Mouse (Mus musculus) stomach, embryonic 14.5 days (tissue): ENCODE data around the gene Ercc2. TPM values are rescaled to one million over a fixed set of nuclear protein-coding genes. Genes with fewer than 3 reads are reported as not detected.
A peak's percentile ranks its signal among the peaks of the same experiment; 100 is the strongest.

Experiments
- ATAC-seq: fragments of 200-750 bp; cut with Nextera tagmentation; 2 replicates; pipeline ENCODE4 v1.8.0; 2017; ENCODE audit warnings: low read depth, moderate TSS enrichment; ENCODE audit not compliant: insufficient number of reproducible peaks, insufficient read depth, low FRiP score
- H3K27ac ChIP-seq: fragments of 300-500 bp; sonication (generic); 2 replicates; pipeline ENCODE4 v1.5.1; 2014; ENCODE audit warnings: mild to moderate bottlenecking, low read length, moderate library complexity, mixed read lengths
- H3K27me3 ChIP-seq: fragments of 300-500 bp; sonication (generic); 2 replicates; pipeline ENCODE4 v1.6.1; 2014; ENCODE audit warnings: low read length, control low read depth, mixed read lengths; ENCODE audit not compliant: control insufficient read depth, insufficient read depth
- H3K36me3 ChIP-seq: fragments of 300-500 bp; sonication (generic); 2 replicates; pipeline ENCODE4 v1.6.1; 2014; ENCODE audit warnings: mild to moderate bottlenecking, control low read depth, low read length, moderate library complexity, mixed read lengths; ENCODE audit not compliant: control insufficient read depth, insufficient read depth
- H3K4me1 ChIP-seq: fragments of 300-500 bp; sonication (generic); 2 replicates; pipeline ENCODE4 v1.6.1; 2014; ENCODE audit warnings: low read length, control low read depth, mixed read lengths; ENCODE audit not compliant: control insufficient read depth, insufficient read depth
- H3K4me2 ChIP-seq: fragments of 300-500 bp; sonication (generic); replicated peaks from 2 replicates; pipeline ENCODE4 v1.6.1; 2014; ENCODE audit warnings: low read depth, low read length, control low read depth
- H3K4me3 ChIP-seq: fragments of 300-500 bp; sonication (generic); 2 replicates; pipeline ENCODE4 v1.5.1; 2014; ENCODE audit warnings: low read depth, low read length, control low read depth
- H3K9ac ChIP-seq: fragments of 300-500 bp; sonication (generic); replicated peaks from 2 replicates; pipeline ENCODE4 v1.6.1; 2014; ENCODE audit warnings: low read depth, mild to moderate bottlenecking, control low read depth, low read length, moderate library complexity, mixed read lengths
- H3K9me3 ChIP-seq: fragments of 300-500 bp; sonication (generic); 2 replicates; pipeline ENCODE4 v1.6.1; 2016; ENCODE audit warnings: low read depth, low read length, control low read depth; ENCODE audit not compliant: control insufficient read depth
- WGBS: fragments of 180-500 bp; shearing (Covaris S2); extraction: QIAGEN DNeasy Blood & Tissue Kit; methylation state at CpG from one replicate; pipeline ENCODE4 v1.1.7; 2014; 5-methylcytosine and 5-hydroxymethylcytosine counted together
- polyA plus RNA-seq: library from polyadenylated mRNA; unstranded; fragments of >200 nt; fragmentation: Nextera tagmentation; extraction: Ambion mirVana; gene quantifications from 2 replicates; pipeline ENCODE4 v1.2.1, GENCODE M21; 2014

Gene Ercc2
- polyA plus RNA-seq, 1 experiment from 2014 or later, result 8.8 TPM

GRCm38 (mm10) chr7:19409753-19410152, 27.9 kb downstream of the Ercc2 start:
- Histone ChIP-seq H3K27me3 (no peaks in the 10 kb centered on the region), H3K4me3 (no peak overlapping the region), H3K4me1 (no peaks in the 10 kb centered on the region), H3K27ac (no peak overlapping the region), H3K36me3 (no peaks in the 10 kb centered on the region), H3K9ac (no peak overlapping the region), H3K9me3 (0 out of 2 replicates have a peak, but pooled peaks cover 4% of the 10 kb centered on the region), H3K4me2 (no peak overlapping the region)
- no peak for ATAC-seq
- WGBS, result 49% methylated on average over 6 of the region's 6 CpGs

GRCm38 (mm10) chr7:19410766-19411344, 29.0 kb downstream of the Ercc2 start:
- Histone ChIP-seq H3K27me3 (no peaks in the 10 kb centered on the region), H3K27ac (no peak overlapping the region), H3K9me3 (0 out of 2 replicates have a peak, but pooled peaks cover 4% of the 10 kb centered on the region), H3K4me1 (no peaks in the 10 kb centered on the region), H3K9ac (no peak overlapping the region), H3K36me3 (no peaks in the 10 kb centered on the region), H3K4me2 (no peak overlapping the region), H3K4me3 (no peak overlapping the region)
- 80% methylated on average over 11 of the region's 11 CpGs for WGBS
- ATAC-seq, result no peak

DNA sequence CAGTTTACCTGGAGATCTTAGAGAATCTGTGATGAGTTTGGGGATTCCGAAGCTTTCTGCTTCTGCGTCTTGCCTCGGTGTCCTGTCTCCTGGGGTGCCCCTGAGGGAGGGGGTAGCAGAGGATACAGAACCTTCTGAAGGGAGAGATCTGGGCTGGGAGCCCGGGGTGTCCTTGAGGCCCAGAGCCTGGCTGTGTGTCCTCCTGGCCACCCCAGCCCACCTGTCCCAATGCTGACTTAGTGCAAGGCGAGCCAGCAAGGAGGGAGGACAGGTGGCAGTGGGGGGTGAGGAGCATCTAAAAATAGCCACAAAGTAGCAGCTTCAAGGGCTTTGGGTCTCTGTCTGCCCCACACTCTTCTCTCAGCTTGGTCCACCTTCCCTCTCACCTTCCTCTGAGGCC, 30.0 kb downstream of the Ercc2 start:
- Histone ChIP-seq H3K27me3 (0 out of 2 replicates have a peak, but pooled peaks cover 2% of the 10 kb centered on the region), H3K4me1 (no peaks in the 10 kb centered on the region), H3K9ac (no peak overlapping the region), H3K4me2 (no peak overlapping the region), H3K36me3 (no peaks in the 10 kb centered on the region), H3K27ac (no peak overlapping the region), H3K4me3 (no peak overlapping the region), H3K9me3 (0 out of 2 replicates have a peak, but pooled peaks cover 4% of the 10 kb centered on the region)
- no peak for ATAC-seq
- 77% methylated on average over 5 of the region's 5 CpGs for WGBS

- 0 out of 2 replicates have a peak, but pooled peaks cover 4% of the 10 kb centered on the region for H3K9me3 ChIP-seq
- no peak overlapping the region for H3K4me3 ChIP-seq
- H3K27ac ChIP-seq, result no peak overlapping the region
- ATAC-seq, result no peak
- no peak overlapping the region for H3K4me2 ChIP-seq
- no peak overlapping the region for H3K9ac ChIP-seq
- H3K4me1 ChIP-seq, result no peaks in the 10 kb centered on the region
- WGBS, result 84% methylated on average over 3 of the region's 3 CpGs
- H3K27me3 ChIP-seq, result 0 out of 2 replicates have a peak, but pooled peaks cover 4% of the 10 kb centered on the region
- H3K36me3 ChIP-seq, result no peaks in the 10 kb centered on the region
Measured at GRCm38 (mm10) chr7:19413525-19413924, 31.7 kb downstream of the Ercc2 start.

DNA sequence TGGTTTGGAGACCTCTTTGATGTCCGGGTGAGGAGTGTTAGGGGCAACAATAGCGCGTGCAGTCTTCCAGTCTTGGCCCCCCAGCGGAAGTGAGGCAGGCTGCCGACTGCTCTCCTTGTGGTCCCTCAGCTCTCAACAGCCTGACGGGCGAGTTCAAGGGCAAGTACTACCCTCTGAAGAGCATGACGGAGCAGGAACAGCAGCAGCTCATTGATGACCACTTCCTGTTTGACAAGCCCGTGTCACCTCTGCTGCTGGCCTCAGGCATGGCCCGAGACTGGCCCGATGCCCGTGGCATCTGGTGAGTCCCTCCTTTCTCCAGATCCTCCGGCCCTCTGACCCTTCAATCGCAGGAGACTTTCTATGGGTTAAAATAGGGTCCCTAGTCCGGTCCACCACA, 34.8 kb downstream of the Ercc2 start:
- no peak overlapping the region for H3K27ac ChIP-seq
- ATAC-seq, result no peak
- H3K9me3 ChIP-seq, result 0 out of 2 replicates have a peak, but pooled peaks cover 4% of the 10 kb centered on the region
- no peaks in the 10 kb centered on the region for H3K36me3 ChIP-seq
- peaks cover 12% of the 10 kb centered on the region for H3K27me3 ChIP-seq
- no peaks in the 10 kb centered on the region for H3K4me1 ChIP-seq
- H3K4me3 ChIP-seq, result no peak overlapping the region
- WGBS, result 69% methylated on average over 15 of the region's 15 CpGs
- H3K4me2 ChIP-seq, result no peak overlapping the region
- H3K9ac ChIP-seq, result no peak overlapping the region

GRCm38 (mm10) chr7:19420121-19420520, 38.3 kb downstream of the Ercc2 start:
- Histone ChIP-seq H3K9me3 (no peaks in the 10 kb centered on the region), H3K27me3 (peaks cover 12% of the 10 kb centered on the region), H3K9ac (no peak overlapping the region), H3K4me3 (no peak overlapping the region), H3K36me3 (peaks cover 3% of the 10 kb centered on the region; the same call in 1 of the 2 replicates), H3K4me2 (no peak overlapping the region; the same call in 1 of the 2 replicates), H3K27ac (no peak overlapping the region), H3K4me1 (no peaks in the 10 kb centered on the region)
- ATAC-seq, result no peak
- WGBS, result 7% methylated on average over 28 of the region's 28 CpGs

DNA sequence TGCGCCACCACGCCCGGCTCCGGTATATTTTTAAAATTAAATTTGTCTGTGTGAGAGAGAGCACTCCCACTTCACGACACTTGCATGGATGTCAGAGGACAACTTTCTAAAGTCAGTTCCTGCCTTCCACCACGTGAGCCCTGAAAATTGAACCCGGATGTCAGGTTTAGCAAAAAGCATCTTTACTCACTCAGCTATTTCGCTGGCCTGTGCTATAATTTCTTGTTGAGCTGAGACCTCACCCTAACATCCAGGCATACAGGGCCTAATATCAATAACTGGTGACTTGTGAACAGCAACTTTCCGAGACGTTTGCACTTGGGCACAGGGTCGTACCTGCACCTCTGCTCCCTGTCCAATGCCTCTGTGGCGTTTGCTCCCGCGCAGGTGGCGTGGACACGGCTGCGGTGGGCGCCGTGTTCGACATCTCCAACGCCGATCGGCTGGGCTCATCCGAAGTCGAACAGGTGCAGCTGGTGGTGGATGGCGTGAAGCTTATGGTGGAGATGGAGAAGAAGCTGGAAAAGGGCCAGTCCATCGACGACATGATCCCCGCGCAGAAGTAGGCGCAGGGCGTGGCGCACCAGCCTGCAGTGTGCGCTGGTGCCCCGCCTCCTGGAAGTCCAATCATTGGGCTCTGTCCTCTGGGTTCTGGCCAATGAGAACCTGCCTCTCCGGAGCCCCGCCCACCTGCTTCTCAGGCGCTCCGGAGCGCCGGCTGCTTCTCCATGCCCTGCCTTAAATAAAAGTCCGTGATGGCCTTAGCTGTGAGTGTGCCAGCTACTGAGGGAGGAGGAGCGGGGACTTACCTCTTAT, 39.2 kb downstream of the Ercc2 start:
- 11% methylated on average over 43 of the region's 43 CpGs for whole genome bisulfite sequencing
- H3K9ac ChIP-seq, result no peak overlapping the region
- peak; percentile 93 for ATAC-seq

DNA sequence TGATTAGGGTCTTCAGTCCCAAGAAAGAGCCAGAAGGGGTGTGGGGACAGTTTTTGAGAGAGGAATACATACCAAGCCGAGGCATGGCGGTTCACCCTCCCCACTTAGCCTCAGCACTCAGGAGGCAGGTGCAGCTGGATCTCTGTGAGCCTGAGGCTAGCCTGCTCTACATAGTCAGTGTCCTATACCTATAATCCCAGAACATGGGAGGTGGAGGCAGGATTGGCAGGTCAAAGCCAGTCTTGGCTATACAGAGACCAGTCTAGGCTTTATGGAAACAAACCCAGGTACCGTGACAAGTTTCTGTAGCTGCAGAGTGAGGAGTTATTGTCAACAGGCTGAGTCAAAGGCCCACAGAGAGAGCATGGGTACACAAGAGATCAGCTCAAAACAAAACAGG, 41.3 kb downstream of the Ercc2 start:
- ATAC-seq, result no peak
- Histone ChIP-seq H3K9ac (no peak overlapping the region), H3K27me3 (peaks cover 9% of the 10 kb centered on the region), H3K4me3 (no peak overlapping the region), H3K4me2 (no peak overlapping the region), H3K36me3 (peaks cover 24% of the 10 kb centered on the region), H3K4me1 (no peaks in the 10 kb centered on the region), H3K27ac (no peak overlapping the region), H3K9me3 (no peaks in the 10 kb centered on the region)
- 94% methylated on average over 3 of the region's 3 CpGs for WGBS

More for the DNA sequence above, 39.2 kb downstream of the Ercc2 start:
- peaks cover 6% of the 10 kb centered on the region; the same call in 1 of the 2 replicates for H3K36me3 ChIP-seq
- peak overlapping the region; percentile 49 for H3K4me2 ChIP-seq
- H3K4me3 ChIP-seq, result peak overlapping the region; percentile 24
- no peaks in the 10 kb centered on the region for H3K9me3 ChIP-seq
- H3K27ac ChIP-seq, result no peak overlapping the region
- H3K4me1 ChIP-seq, result no peaks in the 10 kb centered on the region
- H3K27me3 ChIP-seq, result peaks cover 12% of the 10 kb centered on the region
